Mouse (Mus musculus) bone marrow macrophage, adult 2 months (primary cell): Measurements from ENCODE around the gene Adcy6. TPM values are rescaled to one million over a fixed set of nuclear protein-coding genes. Genes with fewer than 3 reads are reported as not detected.
"Not testable (repeated sequence)": the region's sequence is repeated elsewhere in the genome, so short reads cannot be mapped to it uniquely, and the experiment has no call there.

Experiments
- H3K27ac ChIP-seq: 2 replicates; pipeline ENCODE4 v1.5.1; 2012; ENCODE audit warnings: low read depth, low read length; ENCODE audit not compliant: insufficient read depth
- H3K4me1 ChIP-seq: 2 replicates; pipeline ENCODE4 v1.6.1; 2012; ENCODE audit warnings: low read length; ENCODE audit not compliant: control insufficient read depth, insufficient read depth
- H3K4me3 ChIP-seq: 2 replicates; pipeline ENCODE4 v1.5.1; 2012; ENCODE audit warnings: mild to moderate bottlenecking, low read length, moderate library complexity; ENCODE audit not compliant: insufficient read depth
- CTCF ChIP-seq: IDR thresholded peaks from 2 replicates; pipeline ENCODE4 v1.5.1; 2012; ENCODE audit warnings: low read depth, mild to moderate bottlenecking, low read length, moderate library complexity
- POLR2A ChIP-seq: IDR thresholded peaks from 2 replicates; pipeline ENCODE4 v1.6.1; 2012; ENCODE audit warnings: mild to moderate bottlenecking, low read depth, low read length, borderline replicate concordance
- polyA plus RNA-seq: library from polyadenylated mRNA; stranded (reverse); fragments of >200 nt; gene quantifications from 2 replicates; pipeline ENCODE4 v1.2.4, GENCODE M21; 2012; ENCODE audit not compliant: missing spikeins, insufficient read depth, insufficient read length

The Adcy6 gene
- polyA plus RNA-seq, 1 experiment, result 0.35 TPM

- Histone ChIP-seq H3K4me1 (no peaks in the 10 kb centered on the region), H3K4me3 (no peak overlapping the region), H3K27ac (no peak overlapping the region)
- no peak for TF ChIP-seq POLR2A
- TF ChIP-seq CTCF, result no peak
Measured at GRCm38 (mm10) chr15:98602191-98602881, 7.5 kb downstream of the Adcy6 start.

GRCm38 (mm10) chr15:98601832-98602190 lies 8.1 kb downstream of the Adcy6 start:
- no peaks in the 10 kb centered on the region for H3K4me1 ChIP-seq
- H3K4me3 ChIP-seq, result no peak overlapping the region
- TF ChIP-seq POLR2A, result no peak
- TF ChIP-seq CTCF, result no peak
- H3K27ac ChIP-seq, result no peak overlapping the region

- H3K27ac ChIP-seq, result no peak overlapping the region
- TF ChIP-seq CTCF, result no peak
- no peak for TF ChIP-seq POLR2A
- no peaks in the 10 kb centered on the region for H3K4me1 ChIP-seq
- H3K4me3 ChIP-seq, result no peak overlapping the region
Measured at GRCm38 (mm10) chr15:98600036-98600709, 9.7 kb downstream of the Adcy6 start.

- no peak for TF ChIP-seq CTCF
- no peak for TF ChIP-seq POLR2A
- H3K4me1 ChIP-seq, result no peaks in the 10 kb centered on the region
- H3K4me3 ChIP-seq, result no peak overlapping the region
- H3K27ac ChIP-seq, result no peak overlapping the region
Measured at GRCm38 (mm10) chr15:98596609-98597008, 13.3 kb downstream of the Adcy6 start.

- H3K4me3 ChIP-seq, result no peak overlapping the region
- no peaks in the 10 kb centered on the region for H3K4me1 ChIP-seq
- TF ChIP-seq POLR2A (no peak), CTCF (no peak)
- H3K27ac ChIP-seq, result no peak overlapping the region
Measured at GRCm38 (mm10) chr15:98595049-98595448, 14.8 kb downstream of the Adcy6 start.

- Histone ChIP-seq H3K27ac (no peak overlapping the region), H3K4me1 (no peaks in the 10 kb centered on the region), H3K4me3 (no peak overlapping the region)
- TF ChIP-seq CTCF (no peak), POLR2A (no peak)
Measured at GRCm38 (mm10) chr15:98594193-98594592, 15.7 kb downstream of the Adcy6 start.

GRCm38 (mm10) chr15:98591396-98591795 lies 18.5 kb downstream of the Adcy6 start:
- H3K4me3 ChIP-seq, result no peak overlapping the region
- H3K27ac ChIP-seq, result no peak overlapping the region
- TF ChIP-seq CTCF (no peak), POLR2A (no peak)
- no peaks in the 10 kb centered on the region for H3K4me1 ChIP-seq

GRCm38 (mm10) chr15:98589640-98590336 lies 20.1 kb downstream of the Adcy6 start:
- Histone ChIP-seq H3K27ac (no peak overlapping the region), H3K4me3 (no peak overlapping the region)

GRCm38 (mm10) chr15:98587751-98588150 lies 22.1 kb downstream of the Adcy6 start:
- no peak overlapping the region for H3K4me3 ChIP-seq
- H3K27ac ChIP-seq, result no peak overlapping the region
- no peak for TF ChIP-seq CTCF
- no peak for TF ChIP-seq POLR2A
- H3K4me1 ChIP-seq, result no peaks in the 10 kb centered on the region

More at GRCm38 (mm10) chr15:98589640-98590336, 20.1 kb downstream of the Adcy6 start:
- no peak for TF ChIP-seq CTCF
- TF ChIP-seq POLR2A, result no peak
- H3K4me1 ChIP-seq, result no peaks in the 10 kb centered on the region

- H3K27ac ChIP-seq, H3K4me1 ChIP-seq: not testable (repeated sequence)
Measured at GRCm38 (mm10) chr15:98586141-98586540, 23.7 kb downstream of the Adcy6 start.

More at GRCm38 (mm10) chr15:98586141-98586540, 23.7 kb downstream of the Adcy6 start:
- H3K4me3 ChIP-seq, result not testable (repeated sequence)
